Mouse (Mus musculus) 3134 (cell line): ENCODE results near the gene Jund.

ENCODE experiments used
- DNase-seq: peaks from one replicate; pipeline ENCODE4 v3.0.0-alpha.2; 2011; ENCODE audit warnings: low spot score; ENCODE audit not compliant: insufficient read length; ENCODE audit errors: extremely low read depth

The Jund gene

DNA sequence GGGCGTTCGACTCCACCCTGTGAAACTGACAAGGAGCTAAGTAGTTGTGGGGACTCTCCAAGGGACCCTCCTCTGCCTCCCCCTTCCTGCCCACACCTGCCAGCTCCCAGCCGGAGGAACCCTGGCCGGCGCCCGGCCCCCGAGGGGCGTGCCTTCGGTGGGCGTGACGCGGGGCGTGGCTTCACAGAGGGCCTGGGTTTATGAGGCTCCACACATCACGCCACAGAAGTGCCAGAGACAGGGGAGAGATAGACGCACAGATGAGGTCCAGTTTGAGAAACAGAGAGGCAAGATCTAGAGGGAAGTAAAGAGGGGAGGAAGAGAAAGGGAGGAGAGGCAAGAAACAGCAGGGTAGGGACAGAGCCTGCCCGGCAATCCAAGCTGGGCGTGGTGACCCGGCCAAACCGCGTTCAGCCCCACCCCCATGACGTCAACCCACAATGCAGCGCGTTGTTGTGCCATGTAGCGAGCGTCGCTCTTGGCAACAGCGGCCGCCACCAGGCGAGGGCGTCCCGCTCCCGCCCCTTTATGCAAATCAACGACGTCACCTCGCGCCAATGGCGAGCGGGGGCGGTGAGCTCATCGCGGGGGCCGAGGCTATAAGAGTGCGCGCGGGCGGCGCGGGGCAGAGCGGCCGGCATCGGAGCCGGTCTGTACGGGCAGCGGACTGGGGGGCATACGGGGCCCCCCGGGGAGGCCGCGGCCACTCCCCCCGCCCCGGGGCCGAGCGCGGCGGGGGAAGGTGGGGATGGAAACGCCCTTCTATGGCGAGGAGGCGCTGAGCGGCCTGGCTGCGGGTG lies at the start of gene Jund:
Gene Jund (plus strand): TSS at position 640 of the 800 bp plus-strand sequence.
- DNase-seq, result peak; percentile 96

DNA sequence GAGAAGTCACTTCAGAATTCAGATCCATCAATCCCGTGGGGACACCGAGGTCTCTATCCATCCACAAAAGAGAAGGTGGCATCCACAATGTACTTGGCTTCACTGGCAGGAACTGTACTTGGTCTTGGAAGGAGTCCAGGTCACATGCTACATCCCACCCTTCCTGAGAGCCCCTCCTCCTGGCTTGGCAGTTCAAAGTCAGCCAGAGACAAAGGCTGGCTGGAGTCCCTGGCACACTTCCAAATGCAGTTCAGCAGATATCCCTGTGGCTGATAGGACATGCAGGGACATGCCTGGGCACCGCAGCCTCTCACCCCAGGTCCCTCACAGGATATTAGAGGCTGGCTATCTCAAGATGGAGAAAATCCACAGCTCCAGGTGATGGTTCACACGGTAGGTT lies 49.4 kb upstream of the Jund start:
- no peak for DNase-seq

GRCm38 (mm10) chr8:70650351-70650750 lies 48.4 kb upstream of the Jund start:
- no peak for DNase-seq

DNA sequence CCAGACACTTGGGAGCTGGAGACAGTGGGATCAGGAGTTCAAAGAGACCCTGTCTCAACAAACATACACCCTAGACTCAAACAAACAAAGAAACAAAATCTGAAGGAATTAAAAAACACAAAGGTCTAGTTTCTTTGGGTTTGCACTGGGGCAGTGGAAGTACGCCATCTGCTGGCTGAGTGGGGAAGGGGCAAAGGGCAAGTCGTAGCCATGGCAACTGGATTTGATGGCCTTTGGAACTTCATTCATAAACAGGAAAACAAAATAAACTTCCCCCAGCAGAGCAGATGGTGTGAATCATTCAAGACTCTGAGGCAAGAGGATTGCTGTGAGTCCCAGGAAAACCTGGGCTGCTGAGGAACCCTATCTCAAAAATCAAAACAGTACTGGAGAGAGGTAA lies 45.5 kb upstream of the Jund start:
- DNase-seq, result no peak

DNA sequence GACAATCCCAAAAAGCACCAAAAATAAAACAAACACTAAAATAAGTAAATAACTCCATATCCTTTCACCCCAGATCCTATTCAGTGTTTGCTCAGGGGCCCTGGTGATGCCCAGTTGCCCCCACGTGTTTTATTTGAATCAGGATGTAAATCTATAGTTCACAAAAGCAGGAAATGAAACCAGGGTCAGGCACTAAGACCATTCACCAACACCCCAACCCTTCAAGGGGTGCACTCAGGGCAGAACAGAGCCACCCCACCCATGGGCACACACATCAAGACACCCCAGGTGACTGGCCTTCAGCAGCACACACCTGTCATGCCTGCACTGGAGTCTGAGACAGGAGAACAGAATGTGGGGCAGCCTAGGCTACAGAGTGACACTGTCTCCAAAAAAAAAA lies 44.6 kb upstream of the Jund start:
- no peak for DNase-seq

DNA sequence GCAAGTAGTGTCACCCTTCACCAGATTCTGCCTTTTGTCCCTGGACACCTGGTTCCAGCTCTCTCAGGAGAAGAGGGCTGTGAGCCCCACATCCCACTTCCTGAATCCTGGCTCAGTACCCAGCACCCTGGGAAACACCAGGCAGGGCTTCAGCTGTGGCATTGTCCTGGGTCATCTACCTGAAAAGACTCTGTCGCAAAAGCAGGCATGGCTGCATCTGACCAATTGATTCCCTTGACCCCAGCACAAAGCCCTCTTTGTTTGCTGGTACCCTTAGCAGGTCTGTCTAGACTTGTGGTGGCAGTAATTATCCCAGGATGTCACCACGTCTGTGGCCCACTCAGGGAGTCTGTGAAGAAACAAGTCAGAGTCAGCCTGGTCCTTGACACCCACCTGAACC lies 43.3 kb upstream of the Jund start:
- DNase-seq, result no peak

DNA sequence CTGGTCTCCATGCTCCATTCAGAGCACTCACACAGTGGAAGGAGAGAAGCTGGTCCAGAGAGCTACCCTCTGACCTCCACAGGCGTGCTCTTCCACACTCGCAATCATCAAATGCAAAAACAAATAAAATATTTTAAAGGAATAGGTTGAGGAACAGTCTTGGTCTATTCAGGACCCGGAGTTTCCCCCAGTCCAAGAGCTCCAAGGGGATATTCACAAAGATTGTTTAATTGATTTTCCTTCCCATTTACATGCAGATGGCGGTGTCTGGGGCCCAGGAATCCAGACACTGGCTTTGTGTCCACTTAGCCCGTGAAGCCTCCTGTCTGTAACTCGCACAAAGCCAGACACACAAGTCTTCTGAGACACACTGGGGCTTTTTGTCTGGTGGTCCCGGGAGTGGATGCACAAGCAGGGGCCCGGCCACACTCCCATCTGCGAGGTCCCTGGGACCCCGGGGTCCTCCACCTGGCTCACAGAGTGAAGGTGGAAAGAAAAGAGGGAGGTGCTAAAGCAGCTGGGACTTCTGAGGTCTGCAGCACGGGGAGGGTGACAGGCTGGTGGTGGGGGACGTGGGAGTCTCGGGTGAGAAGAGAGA lies 42.5 kb upstream of the Jund start:
- DNase-seq, result no peak

- DNase-seq, result no peak
Measured at GRCm38 (mm10) chr8:70657214-70657613, 41.5 kb upstream of the Jund start.

DNA sequence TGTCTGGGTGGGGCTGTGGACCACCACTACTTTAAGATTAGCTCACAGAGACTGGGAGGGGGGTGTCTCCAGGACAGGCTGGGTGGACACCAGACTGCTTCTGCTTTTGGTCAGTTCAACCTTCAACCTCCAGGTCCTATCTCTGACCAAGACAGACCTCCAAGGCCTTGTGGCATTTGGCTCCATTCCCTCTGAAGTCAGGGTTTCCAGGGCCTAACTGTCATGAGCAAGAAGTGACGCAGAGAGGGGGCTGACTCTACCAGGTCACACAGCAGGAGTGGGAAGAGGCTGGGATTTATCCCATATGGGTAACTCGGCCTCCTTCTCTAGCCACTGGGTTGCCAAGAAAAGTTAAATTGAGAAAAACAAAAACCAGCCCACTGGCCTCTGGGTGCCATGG lies 41.0 kb upstream of the Jund start:
- DNase-seq, result no peak

GRCm38 (mm10) chr8:70658897-70659603 lies 39.7 kb upstream of the Jund start:
- no peak for DNase-seq

- DNase-seq, result peak; percentile 86
Measured at GRCm38 (mm10) chr8:70659604-70660272, 39.0 kb upstream of the Jund start.

DNA sequence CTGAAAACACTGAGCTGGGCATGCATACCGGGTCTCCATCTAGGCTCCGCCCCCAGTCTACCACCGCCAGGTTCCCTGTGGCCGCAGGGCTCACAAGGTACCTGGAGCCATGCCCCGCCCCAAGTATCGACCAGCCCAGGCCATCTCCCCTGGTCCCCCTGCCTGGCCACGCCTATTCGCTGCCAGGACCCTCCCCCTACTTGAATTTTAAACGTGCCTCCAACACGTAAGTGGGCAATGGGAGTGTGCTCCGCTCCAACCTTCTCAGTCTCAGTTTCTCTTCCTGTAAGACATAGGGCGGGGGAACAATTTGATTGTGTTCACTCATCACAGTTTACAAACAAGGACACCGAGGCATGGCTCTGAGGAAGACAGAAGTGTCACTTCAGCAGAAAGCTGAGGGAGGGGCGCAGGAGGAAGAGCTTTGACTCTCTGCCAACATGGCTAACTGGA lies 38.5 kb upstream of the Jund start, which contains the start of gene Pgpep1:
Gene Pgpep1 (minus strand): TSS at position 116 of the 453 bp plus-strand sequence.
- DNase-seq, result no peak

- DNase-seq, result peak; percentile 58
Measured at GRCm38 (mm10) chr8:70663691-70664090, 35.1 kb upstream of the Jund start.

GRCm38 (mm10) chr8:70664631-70665030 lies 34.1 kb upstream of the Jund start:
- DNase-seq, result no peak

GRCm38 (mm10) chr8:70665599-70665998 lies 33.1 kb upstream of the Jund start:
- no peak for DNase-seq

GRCm38 (mm10) chr8:70667071-70667470 lies 31.7 kb upstream of the Jund start:
- DNase-seq, result peak; percentile 81

DNA sequence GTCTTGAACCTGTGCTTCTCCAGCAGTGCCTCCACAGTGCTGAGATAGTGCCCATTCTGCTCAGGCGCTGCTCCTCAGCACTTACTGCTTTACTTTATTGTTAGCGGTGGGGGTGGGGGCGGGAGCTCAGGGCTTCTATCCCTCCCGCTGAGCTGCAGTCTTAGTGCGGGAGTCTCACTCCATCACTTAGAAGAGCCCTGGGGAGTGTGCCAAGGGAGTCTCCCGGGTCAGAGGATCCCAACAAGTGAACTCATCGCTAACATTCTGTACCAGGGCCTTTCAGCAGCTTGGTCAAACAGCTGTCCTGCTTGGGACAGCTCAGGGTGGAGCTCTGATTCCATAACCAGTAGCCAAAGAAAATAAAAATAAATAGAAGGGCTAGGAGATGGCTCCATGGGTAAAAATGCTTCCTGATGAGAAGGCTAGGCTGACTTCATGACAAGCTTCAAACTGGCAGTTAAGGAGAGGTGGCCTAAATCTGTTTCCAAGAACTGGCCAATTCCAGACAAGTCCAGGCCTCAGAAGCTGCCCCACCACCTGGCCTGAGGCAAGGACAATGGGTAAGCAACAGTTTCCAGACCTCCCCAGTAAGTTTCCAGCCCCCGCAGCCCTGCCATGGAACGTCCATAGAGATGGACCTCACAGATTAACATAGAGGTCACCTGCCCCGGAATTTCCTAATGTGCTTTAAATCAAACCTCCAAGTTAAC lies 27.0 kb upstream of the Jund start:
- peak; percentile 65 for DNase-seq

- no peak for DNase-seq
Measured at GRCm38 (mm10) chr8:70672325-70673078, 26.2 kb upstream of the Jund start.

DNA sequence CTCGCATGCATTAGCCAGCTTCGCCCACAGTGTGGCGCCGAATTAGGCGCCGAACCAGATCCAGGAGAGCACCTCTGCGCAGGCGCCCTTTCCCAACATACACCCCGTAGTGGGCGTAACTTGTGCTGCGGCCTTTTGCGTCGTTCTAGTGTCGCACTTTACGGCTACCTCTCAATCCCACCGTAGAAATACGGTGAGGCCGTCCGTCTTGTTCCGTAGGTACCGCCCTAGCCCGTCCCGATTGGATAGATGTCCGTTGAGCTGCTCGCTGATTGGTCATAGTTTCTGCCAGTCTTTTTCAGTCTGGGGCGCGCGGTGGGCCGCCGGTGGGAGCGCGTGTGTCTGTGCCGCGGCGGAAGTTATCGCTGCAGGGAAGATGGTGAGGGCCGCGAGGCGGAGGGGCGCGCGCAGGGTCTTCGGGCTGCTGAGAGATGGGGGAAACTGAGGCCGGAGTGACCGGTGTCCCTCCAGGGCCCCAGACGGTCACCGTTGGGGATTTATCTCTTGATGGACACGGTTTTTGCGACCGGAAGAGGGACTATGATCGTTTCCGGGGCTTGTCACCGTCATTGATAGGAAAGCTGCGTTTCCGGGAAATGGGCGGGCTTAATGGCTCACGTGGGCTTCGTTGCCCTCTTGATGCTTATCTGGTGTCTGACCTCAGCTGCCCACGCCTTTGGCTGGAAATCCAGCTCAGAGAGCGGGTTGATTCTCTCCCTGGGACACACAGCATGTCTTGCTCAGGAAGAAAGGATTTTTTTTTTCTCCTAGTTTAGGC lies 25.5 kb upstream of the Jund start, which contains the start of gene Lsm4:
Gene Lsm4 (plus strand): TSS at position 170 of the 778 bp plus-strand sequence.
- DNase-seq, result peak; percentile 95
